Mouse (Mus musculus): ENCODE data around the gene Vps9d1. TPM values are rescaled to one million over a fixed set of nuclear protein-coding genes. Genes with fewer than 3 reads are reported as not detected.
"Not testable (repeated sequence)": the region's sequence is repeated elsewhere in the genome, so short reads cannot be mapped to it uniquely, and the experiment has no call there.

Gene Vps9d1
- total and polyA plus RNA-seq, 2 experiments from 2014 or later: 16.1 to 32.7 TPM

- Histone ChIP-seq H3K27ac (ENCODE audit: low read depth) (no peak overlapping the region), H3K9me3 (replicated peaks; ENCODE audit: control insufficient read depth, low read length) (no peaks in the 10 kb centered on the region), H3K27me3 (ENCODE audit: control insufficient read depth, insufficient read depth, low read length) (no peaks in the 10 kb centered on the region), H3K9ac (replicated peaks; ENCODE audit: low read depth, low read length) (no peak overlapping the region), H3K36me3 (replicated peaks; ENCODE audit: control insufficient read depth, insufficient read depth, low read length) (0 out of 2 replicates have a peak, but pooled peaks cover 5% of the 10 kb centered on the region), H3K4me2 (ENCODE audit: low read depth, low read length) (no peak overlapping the region), H3K4me3 (ENCODE audit: low read depth, low read length) (no peak overlapping the region), H3K4me1 (ENCODE audit: control insufficient read depth, insufficient read depth) (no peaks in the 10 kb centered on the region)
- ATAC-seq (ENCODE audit: insufficient read depth, low read depth) (no peak), DNase-seq (ENCODE audit: low spot score) (no peak)
- TF ChIP-seq CTCF (IDR thresholded peaks at IDR 0.05; ENCODE audit: low read depth) (no peak), EP300 (IDR thresholded peaks at IDR 0.05; ENCODE audit: low read depth) (no peak)
- WGBS: 75% methylated on average over 8 of the region's 8 CpGs
These were observed 36.5 kb upstream of the Vps9d1 start for GRCm38 (mm10) chr8:123290679-123291078.

- 80% methylated on average over 4 of the region's 4 CpGs for WGBS
- no peak for DNase-seq (ENCODE audit: low spot score)
- H3K9me3 ChIP-seq (replicated peaks; ENCODE audit: control insufficient read depth, low read length): no peaks in the 10 kb centered on the region
- ATAC-seq (ENCODE audit: insufficient read depth, low read depth): no peak
- TF ChIP-seq EP300 (IDR thresholded peaks at IDR 0.05; ENCODE audit: low read depth): no peak
- TF ChIP-seq CTCF (IDR thresholded peaks at IDR 0.05; ENCODE audit: low read depth): peak; percentile 43
- no peaks in the 10 kb centered on the region for H3K4me1 ChIP-seq (ENCODE audit: control insufficient read depth, insufficient read depth)
- H3K4me3 ChIP-seq (ENCODE audit: low read depth, low read length): no peak overlapping the region
- H3K9ac ChIP-seq (replicated peaks; ENCODE audit: low read depth, low read length): no peak overlapping the region
- H3K27me3 ChIP-seq (ENCODE audit: control insufficient read depth, insufficient read depth, low read length): no peaks in the 10 kb centered on the region
- H3K27ac ChIP-seq (ENCODE audit: low read depth): no peak overlapping the region
- H3K36me3 ChIP-seq (replicated peaks; ENCODE audit: control insufficient read depth, insufficient read depth, low read length): 0 out of 2 replicates have a peak, but pooled peaks cover 5% of the 10 kb centered on the region
- H3K4me2 ChIP-seq (ENCODE audit: low read depth, low read length): no peak overlapping the region
These were observed 36.0 kb upstream of the Vps9d1 start for GRCm38 (mm10) chr8:123290166-123290565.

GRCm38 (mm10) chr8:123287362-123287761 lies 33.2 kb upstream of the Vps9d1 start:
- DNase-seq (ENCODE audit: low spot score): no peak
- 94% methylated on average over 17 of the region's 17 CpGs for WGBS
- no peak overlapping the region for H3K4me2 ChIP-seq (ENCODE audit: low read depth, low read length)
- no peaks in the 10 kb centered on the region for H3K9me3 ChIP-seq (replicated peaks; ENCODE audit: control insufficient read depth, low read length)
- H3K36me3 ChIP-seq (replicated peaks; ENCODE audit: control insufficient read depth, insufficient read depth, low read length): no peaks in the 10 kb centered on the region
- no peak overlapping the region for H3K27ac ChIP-seq (ENCODE audit: low read depth)
- TF ChIP-seq EP300 (IDR thresholded peaks at IDR 0.05; ENCODE audit: low read depth): no peak
- TF ChIP-seq CTCF (IDR thresholded peaks at IDR 0.05; ENCODE audit: low read depth): no peak
- no peak overlapping the region for H3K9ac ChIP-seq (replicated peaks; ENCODE audit: low read depth, low read length)
- H3K27me3 ChIP-seq (ENCODE audit: control insufficient read depth, insufficient read depth, low read length): no peaks in the 10 kb centered on the region
- H3K4me1 ChIP-seq (ENCODE audit: control insufficient read depth, insufficient read depth): no peaks in the 10 kb centered on the region
- no peak for ATAC-seq (ENCODE audit: insufficient read depth, low read depth)
- no peak overlapping the region for H3K4me3 ChIP-seq (ENCODE audit: low read depth, low read length)

- WGBS: 54% methylated on average over 5 of the region's 5 CpGs
- Histone ChIP-seq H3K4me2 (ENCODE audit: low read depth, low read length) (no peak overlapping the region), H3K4me1 (ENCODE audit: control insufficient read depth, insufficient read depth) (no peaks in the 10 kb centered on the region), H3K36me3 (replicated peaks; ENCODE audit: control insufficient read depth, insufficient read depth, low read length) (0 out of 2 replicates have a peak, but pooled peaks cover 3% of the 10 kb centered on the region), H3K9me3 (replicated peaks; ENCODE audit: control insufficient read depth, low read length) (no peaks in the 10 kb centered on the region), H3K9ac (replicated peaks; ENCODE audit: low read depth, low read length) (no peak overlapping the region), H3K27me3 (ENCODE audit: control insufficient read depth, insufficient read depth, low read length) (no peaks in the 10 kb centered on the region), H3K27ac (ENCODE audit: low read depth) (no peak overlapping the region), H3K4me3 (ENCODE audit: low read depth, low read length) (no peak overlapping the region)
- DNase-seq (ENCODE audit: low spot score) (no peak), ATAC-seq (ENCODE audit: insufficient read depth, low read depth) (no peak)
- TF ChIP-seq EP300 (IDR thresholded peaks at IDR 0.05; ENCODE audit: low read depth) (no peak), CTCF (IDR thresholded peaks at IDR 0.05; ENCODE audit: low read depth) (no peak)
These were observed 30.3 kb upstream of the Vps9d1 start for GRCm38 (mm10) chr8:123284493-123284892.

- ATAC-seq (ENCODE audit: insufficient read depth, low read depth) (no peak), DNase-seq (ENCODE audit: low spot score) (no peak)
- Histone ChIP-seq H3K4me3 (ENCODE audit: low read depth, low read length) (no peak overlapping the region), H3K4me1 (ENCODE audit: control insufficient read depth, insufficient read depth) (no peaks in the 10 kb centered on the region), H3K27me3 (ENCODE audit: control insufficient read depth, insufficient read depth, low read length) (no peaks in the 10 kb centered on the region), H3K9ac (replicated peaks; ENCODE audit: low read depth, low read length) (no peak overlapping the region), H3K27ac (ENCODE audit: low read depth) (no peak overlapping the region), H3K4me2 (ENCODE audit: low read depth, low read length) (no peak overlapping the region), H3K9me3 (replicated peaks; ENCODE audit: control insufficient read depth, low read length) (no peaks in the 10 kb centered on the region), H3K36me3 (replicated peaks; ENCODE audit: control insufficient read depth, insufficient read depth, low read length) (0 out of 2 replicates have a peak, but pooled peaks cover 3% of the 10 kb centered on the region)
- WGBS: 76% methylated on average over 7 of the region's 7 CpGs
- TF ChIP-seq EP300 (IDR thresholded peaks at IDR 0.05; ENCODE audit: low read depth): no peak
- no peak for TF ChIP-seq CTCF (IDR thresholded peaks at IDR 0.05; ENCODE audit: low read depth)
These were observed 29.8 kb upstream of the Vps9d1 start for GRCm38 (mm10) chr8:123283991-123284390.

GRCm38 (mm10) chr8:123282994-123283393 lies 28.8 kb upstream of the Vps9d1 start:
- ATAC-seq (ENCODE audit: insufficient read depth, low read depth); H3K27ac ChIP-seq (ENCODE audit: low read depth); DNase-seq (ENCODE audit: low spot score); H3K4me2 ChIP-seq (ENCODE audit: low read depth, low read length); H3K36me3 ChIP-seq (replicated peaks; ENCODE audit: control insufficient read depth, insufficient read depth, low read length); H3K4me1 ChIP-seq (ENCODE audit: control insufficient read depth, insufficient read depth); H3K27me3 ChIP-seq (ENCODE audit: control insufficient read depth, insufficient read depth, low read length); H3K4me3 ChIP-seq (ENCODE audit: low read depth, low read length); H3K9me3 ChIP-seq (replicated peaks; ENCODE audit: control insufficient read depth, low read length); H3K9ac ChIP-seq (replicated peaks; ENCODE audit: low read depth, low read length): not testable (repeated sequence)
- 87% methylated on average over 4 of the region's 6 CpGs for WGBS

Data from heart, postnatal 0 days (tissue).